Comparison of ENCODE assay signal across 13 mouse cellular contexts in the genomic region with DNA sequence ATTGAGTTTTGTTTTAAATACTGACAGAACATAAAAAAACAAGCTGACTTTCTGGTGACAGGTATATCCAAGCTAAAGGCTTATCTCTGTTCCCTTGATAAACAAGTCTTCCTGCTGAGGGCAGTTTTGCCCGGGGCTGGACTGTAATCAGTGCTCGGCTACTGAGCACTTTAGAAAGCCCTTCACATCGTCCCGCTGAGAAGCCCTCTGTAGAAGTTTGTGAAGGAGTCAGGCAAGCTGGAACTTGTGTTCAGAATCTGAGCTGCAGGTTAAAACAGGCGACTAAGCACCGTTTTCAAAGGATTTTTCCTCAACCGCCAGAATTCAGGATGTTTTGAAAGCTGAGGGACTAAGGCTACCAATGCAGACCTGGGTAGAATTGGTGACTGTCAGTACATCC. TPM values are rescaled to one million over a fixed set of nuclear protein-coding genes. Genes with fewer than 3 reads are reported as not detected.
A peak's percentile ranks its signal among the peaks of the same experiment; 100 is the strongest.
DNase-seq lines count a peak whose midpoint lies in the region; ATAC-seq lines count a peak whose summit lies in the region.
"Had no signal": no experiment of that assay in that cellular context is flagged by ENCODE, and none has a peak within 500 bp of the region (broad histone marks: within the 10 kb centered on the region; RNA-seq: fewer than 3 reads in every experiment).

No protein-coding gene starts in this region.

- no peaks in the 10 kb centered on the region for H3K27me3 ChIP-seq in heart, embryonic 13.5 days (replicated peaks)
- no peaks in the 10 kb centered on the region for H3K27me3 ChIP-seq in intestine, embryonic 14.5 days (replicated peaks; ENCODE audit: control insufficient read depth, insufficient read depth, low read length)
- H3K27me3 ChIP-seq: limb, embryonic 15.5 days had no signal

- H3K4me3 ChIP-seq in heart, embryonic 13.5 days = peak overlapping the region; percentile 23; the same call in 1 of the 2 replicates
- H3K4me3 ChIP-seq in intestine, embryonic 14.5 days (ENCODE audit: low read depth, low read length) = no peak overlapping the region
- H3K4me3 ChIP-seq: heart, adult 2 months; kidney, embryonic 15.5 days; limb, embryonic 15.5 days had no signal

- H3K4me1 ChIP-seq in heart, embryonic 13.5 days = peaks cover 14% of the 10 kb centered on the region
- peaks cover 5% of the 10 kb centered on the region for H3K4me1 ChIP-seq in intestine, embryonic 14.5 days (replicated peaks; ENCODE audit: control insufficient read depth, insufficient read depth, low read length)

- DNase-seq in heart, postnatal 25 days (ENCODE audit: low spot score) = no peak
- DNase-seq in urinary bladder, postnatal 14 days (ENCODE audit: low spot score) = peak; percentile 27
- no peak for DNase-seq in urinary bladder, postnatal 36 days (ENCODE audit: low spot score in 2 of 2)
- DNase-seq in intestine, embryonic 14.5 days (ENCODE audit: low spot score) = peak; percentile 56
- DNase-seq in frontal cortex, postnatal 10 days (ENCODE audit: low spot score in 2 of 2) = no peak
- no peak for DNase-seq in gastrocnemius, postnatal 4 days (ENCODE audit: low spot score in 2 of 2)
- DNase-seq: adrenal gland, postnatal 25 days; right cerebral cortex, postnatal 25 days; thymus, postnatal 14 days had no signal

- peak overlapping the region; percentile 56 for H3K4me2 ChIP-seq in heart, embryonic 13.5 days
- peak overlapping the region; percentile 36 for H3K4me2 ChIP-seq in intestine, embryonic 14.5 days (ENCODE audit: low read length)
- H3K4me2 ChIP-seq: kidney, embryonic 15.5 days; limb, embryonic 15.5 days had no signal

- 1% methylated on average over 7 of the region's 7 CpGs for WGBS in heart, embryonic 13.5 days
- 4% methylated on average over 7 of the region's 7 CpGs for WGBS in intestine, embryonic 14.5 days

- no peak overlapping the region; the same call in 1 of the 2 replicates for H3K27ac ChIP-seq in heart, embryonic 13.5 days (replicated peaks)
- no peak overlapping the region for H3K27ac ChIP-seq in intestine, embryonic 14.5 days (ENCODE audit: low read depth)
- H3K27ac ChIP-seq: heart, adult 2 months; kidney, embryonic 15.5 days; limb, embryonic 15.5 days had no signal

- peak overlapping the region; percentile 63; the same call in 1 of the 2 replicates for H3K9ac ChIP-seq in heart, embryonic 13.5 days
- H3K9ac ChIP-seq in intestine, embryonic 14.5 days (ENCODE audit: low read length) = peak overlapping the region; percentile 25; the same call in 1 of the 2 replicates
- H3K9ac ChIP-seq: kidney, embryonic 15.5 days; limb, embryonic 15.5 days had no signal

- no peak for ATAC-seq in heart, embryonic 13.5 days (ENCODE audit: extremely low read depth, insufficient number of reproducible peaks, low FRiP score, low TSS enrichment)
- ATAC-seq in intestine, embryonic 14.5 days (replicated peaks; ENCODE audit: low FRiP score, low TSS enrichment, low read depth) = no peak

- no peaks in the 10 kb centered on the region for H3K36me3 ChIP-seq in heart, embryonic 13.5 days
- H3K36me3 ChIP-seq in intestine, embryonic 14.5 days (ENCODE audit: control insufficient read depth, insufficient read depth, low read length) = no peaks in the 10 kb centered on the region
- H3K36me3 ChIP-seq: kidney, embryonic 15.5 days; limb, embryonic 15.5 days had no signal

- no peaks in the 10 kb centered on the region for H3K9me3 ChIP-seq in heart, embryonic 13.5 days
- no peaks in the 10 kb centered on the region for H3K9me3 ChIP-seq in intestine, embryonic 14.5 days (ENCODE audit: control insufficient read depth, low read length)
- H3K9me3 ChIP-seq: kidney, embryonic 15.5 days; limb, embryonic 15.5 days had no signal

- intact Hi-C loops in heart, postnatal 25 days (cut with DNase I) = no loop called here

RNA-seq across cellular contexts. Expression of a gene that starts 7.1 kb away (rescaled TPM):
- polyA plus RNA-seq in heart, embryonic 13.5 days (2015; fragmentation: Nextera tagmentation; extraction: Ambion mirVana) = 39.2 and 44.0 TPM in 2 replicates
- total RNA-seq in heart, postnatal 25 days (2021) = under 1 TPM; 0.34 to 0.36 TPM
- polyA plus RNA-seq in intestine, embryonic 14.5 days (2014; fragmentation: Nextera tagmentation; extraction: Ambion mirVana) = 105 and 111 TPM in 2 replicates
- total RNA-seq in gastrocnemius, postnatal 4 days (2021) = 10 to 100 TPM; 18.6 to 20.8 TPM
- total RNA-seq: heart, adult 2 months had no signal
- polyA plus RNA-seq: heart, adult 2 months had no signal

RNA-seq across cellular contexts. Expression of a gene that starts 41.9 kb away (rescaled TPM):
- 57.7 and 67.6 TPM in 2 replicates for polyA plus RNA-seq in heart, embryonic 13.5 days (2015; fragmentation: Nextera tagmentation; extraction: Ambion mirVana)
- total RNA-seq in heart, postnatal 25 days (2021) = 10 to 100 TPM; 24.8 to 34.4 TPM
- 45.6 and 45.9 TPM in 2 replicates for polyA plus RNA-seq in intestine, embryonic 14.5 days (2014; fragmentation: Nextera tagmentation; extraction: Ambion mirVana)
- total RNA-seq in gastrocnemius, postnatal 4 days (2021) = 10 to 100 TPM; 36.9 to 42.3 TPM

Comparison
In these comparisons a context has a peak if more than half of its experiments do, and no peak if none do; other contexts are left out.
1. DNase-seq: peak in urinary bladder, postnatal 14 days (single experiment) and intestine, embryonic 14.5 days (single experiment); none in heart, postnatal 25 days (single experiment), urinary bladder, postnatal 36 days (0 of 2), frontal cortex, postnatal 10 days (0 of 2) and gastrocnemius, postnatal 4 days (0 of 2).
2. RNA of a gene that starts 7.1 kb away (total RNA-seq): 18.6 to 20.8 TPM in gastrocnemius, postnatal 4 days; 0.34 to 0.36 TPM in heart, postnatal 25 days; every median in the first group is over 10 times any median in the second.